Mouse (Mus musculus) C2C12 (cell line): Measurements from ENCODE around the gene Wdr11. TPM values are rescaled to one million over a fixed set of nuclear protein-coding genes. Genes with fewer than 3 reads are reported as not detected.

Experiments
- H3K27me3 ChIP-seq: one replicate; pipeline ENCODE4 v1.6.1; 2011; ENCODE audit not compliant: control insufficient read depth, insufficient read depth, insufficient read length
- H3K36me3 ChIP-seq: one replicate; pipeline ENCODE4 v1.6.1; 2011; ENCODE audit not compliant: control insufficient read depth, insufficient read depth
- H3K4me3 ChIP-seq: one replicate; pipeline ENCODE4 v1.5.1; 2011; ENCODE audit warnings: mild to moderate bottlenecking, control low read depth; ENCODE audit not compliant: poor library complexity, insufficient read depth, severe bottlenecking
- H3K79me2 ChIP-seq: one replicate; pipeline ENCODE4 v1.6.1; 2011; ENCODE audit not compliant: control insufficient read depth, insufficient read depth
- H3K79me3 ChIP-seq: one replicate; pipeline ENCODE4 v1.6.1; 2011; ENCODE audit warnings: low read depth, control low read depth
- H3ac ChIP-seq: one replicate; pipeline ENCODE3; 2011; ENCODE audit warnings: low read depth; ENCODE audit not compliant: control insufficient read depth, insufficient read length
- CEBPB ChIP-seq: IDR thresholded peaks from one replicate; pipeline ENCODE4 v1.6.1; 2011; ENCODE audit warnings: low read depth, mild to moderate bottlenecking, control low read depth, moderate library complexity
- CTCF ChIP-seq: IDR thresholded peaks from one replicate; pipeline ENCODE4 v1.5.1; 2011; ENCODE audit not compliant: control insufficient read depth, insufficient read depth, insufficient read length
- FOSL1 ChIP-seq: IDR thresholded peaks from one replicate; pipeline ENCODE4 v1.8.0; 2011; ENCODE audit warnings: mild to moderate bottlenecking, low read length; ENCODE audit not compliant: poor library complexity, insufficient read depth, severe bottlenecking
- MAX ChIP-seq: IDR thresholded peaks from one replicate; pipeline ENCODE4 v1.6.1; 2011; ENCODE audit warnings: mild to moderate bottlenecking, control low read depth
- MYOD1 ChIP-seq: IDR thresholded peaks from one replicate; pipeline ENCODE4 v1.6.1; 2011; ENCODE audit warnings: low read depth; ENCODE audit not compliant: control insufficient read depth, insufficient read length
- MYOG ChIP-seq: IDR thresholded peaks from one replicate; pipeline ENCODE4 v1.6.1; 2011; ENCODE audit not compliant: control insufficient read depth, insufficient read length; ENCODE audit errors: extremely low read depth
- USF1 ChIP-seq: IDR thresholded peaks from one replicate; pipeline ENCODE4 v1.6.1; 2011; ENCODE audit warnings: low read depth, mild to moderate bottlenecking, control low read depth, moderate library complexity
- polyA plus RNA-seq: library from polyadenylated mRNA; unstranded; fragments of >200 nt; fragmentation: generic; extraction: Trizol; gene quantifications from one replicate; pipeline ENCODE4 v1.2.1, GENCODE M21; 2012; ENCODE audit warnings: missing spikeins

Gene Wdr11
- polyA plus RNA-seq, 1 experiment = 13.7 TPM

GRCm38 (mm10) chr7:129654923-129655322, 63.3 kb downstream of the Wdr11 start:
- Histone ChIP-seq H3K36me3 (no peaks in the 10 kb centered on the region), H3ac (no peak overlapping the region), H3K27me3 (no peaks in the 10 kb centered on the region), H3K79me3 (no peaks in the 10 kb centered on the region), H3K4me3 (no peak overlapping the region), H3K79me2 (no peaks in the 10 kb centered on the region)
- TF ChIP-seq MAX (no peak), FOSL1 (no peak), MYOG (no peak), USF1 (no peak), CTCF (no peak), MYOD1 (no peak), CEBPB (no peak)

GRCm38 (mm10) chr7:129655604-129656226, 64.1 kb downstream of the Wdr11 start:
- Histone ChIP-seq H3K27me3 (no peaks in the 10 kb centered on the region), H3K79me2 (no peaks in the 10 kb centered on the region), H3ac (no peak overlapping the region), H3K4me3 (no peak overlapping the region), H3K79me3 (no peaks in the 10 kb centered on the region), H3K36me3 (no peaks in the 10 kb centered on the region)
- TF ChIP-seq MYOD1 (no peak), USF1 (no peak), MAX (no peak), CEBPB (no peak), CTCF (no peak), MYOG (no peak), FOSL1 (no peak)

- Histone ChIP-seq H3K27me3 (no peaks in the 10 kb centered on the region), H3K4me3 (no peak overlapping the region), H3K36me3 (no peaks in the 10 kb centered on the region), H3ac (no peak overlapping the region), H3K79me2 (no peaks in the 10 kb centered on the region), H3K79me3 (no peaks in the 10 kb centered on the region)
- TF ChIP-seq FOSL1 = no peak
- TF ChIP-seq CEBPB = no peak
- TF ChIP-seq MYOG = no peak
- no peak for TF ChIP-seq CTCF
- TF ChIP-seq MAX = no peak
- no peak for TF ChIP-seq MYOD1
Measured at GRCm38 (mm10) chr7:129657867-129658266, 66.2 kb downstream of the Wdr11 start.

- Histone ChIP-seq H3K27me3 (no peaks in the 10 kb centered on the region), H3ac (no peak overlapping the region), H3K4me3 (no peak overlapping the region), H3K36me3 (no peaks in the 10 kb centered on the region), H3K79me2 (no peaks in the 10 kb centered on the region), H3K79me3 (no peaks in the 10 kb centered on the region)
- TF ChIP-seq CEBPB (no peak), USF1 (no peak), CTCF (no peak), FOSL1 (no peak), MAX (no peak), MYOG (no peak), MYOD1 (no peak)
Measured at GRCm38 (mm10) chr7:129659755-129660154, 68.1 kb downstream of the Wdr11 start.

GRCm38 (mm10) chr7:129660546-129660945, 68.9 kb downstream of the Wdr11 start:
- H3K79me3 ChIP-seq = no peaks in the 10 kb centered on the region
- no peaks in the 10 kb centered on the region for H3K27me3 ChIP-seq
- TF ChIP-seq CTCF (no peak), MAX (no peak), CEBPB (no peak), FOSL1 (no peak), MYOG (no peak), MYOD1 (no peak)
- H3ac ChIP-seq = no peak overlapping the region
- no peaks in the 10 kb centered on the region for H3K36me3 ChIP-seq
- H3K4me3 ChIP-seq = no peak overlapping the region
- H3K79me2 ChIP-seq = no peaks in the 10 kb centered on the region

GRCm38 (mm10) chr7:129662051-129662789, 70.6 kb downstream of the Wdr11 start:
- Histone ChIP-seq H3ac (no peak overlapping the region), H3K79me3 (no peaks in the 10 kb centered on the region), H3K36me3 (no peaks in the 10 kb centered on the region), H3K27me3 (no peaks in the 10 kb centered on the region), H3K4me3 (no peak overlapping the region), H3K79me2 (no peaks in the 10 kb centered on the region)
- TF ChIP-seq MYOD1 (no peak), CEBPB (no peak), CTCF (no peak), MYOG (no peak), FOSL1 (no peak), MAX (no peak), USF1 (no peak)
